In genomic region chr6:129575315-129575714, GRCm38 (mm10) we compare ENCODE assay signal across 16 mouse cellular contexts. TPM values are rescaled to one million over a fixed set of nuclear protein-coding genes. Genes with fewer than 3 reads are reported as not detected.
A peak's percentile ranks its signal among the peaks of the same experiment; 100 is the strongest.
DNase-seq lines count a peak whose midpoint lies in the region; ATAC-seq and TF ChIP-seq lines count a peak whose summit lies in the region.
"Had no signal": no experiment of that assay in that cellular context is flagged by ENCODE, and none has a peak within 500 bp of the region (broad histone marks: within the 10 kb centered on the region; RNA-seq: fewer than 3 reads in every experiment).

No protein-coding gene starts in this region.

- H3K9ac ChIP-seq in MEL (ENCODE audit: control insufficient read depth, low read depth, low read length, poor library complexity, severe bottlenecking): no peak overlapping the region
- H3K9ac ChIP-seq: heart, embryonic 15.5 days; lung, embryonic 15.5 days; midbrain, embryonic 15.5 days had no signal

- peak; percentile 44 for TF ChIP-seq CTCF in left cerebral cortex, adult 2 months (IDR thresholded peaks at IDR 0.05)
- peak in 2 of 3 experiments; percentile 21 to 70; a peak in 2 of 6 replicates for TF ChIP-seq CTCF in MEL (IDR thresholded peaks at IDR 0.05 in 2 of 3, conservative IDR thresholded peaks at IDR 0.05 in 1 of 3; ENCODE audit: control insufficient read depth in 1 of 3, insufficient read depth in 1 of 3, low read depth in 2 of 3, low read length in 3 of 3, poor library complexity in 1 of 3, severe bottlenecking in 1 of 3)

- TF ChIP-seq POLR2A in MEL (IDR thresholded peaks at IDR 0.05; ENCODE audit: control insufficient read depth in 1 of 2, insufficient read depth in 1 of 2, low read depth in 1 of 2, low read length in 2 of 2, poor library complexity in 1 of 2): no peak

- intact Hi-C loops in left cerebral cortex, adult 2 months (cut with DNase I): loop anchor here (2.0 to 10.0 kb wide), 3 partner anchors 1717 to 1849 kb away; partner anchors contain the start of genes Magohb and Styk1
- intact Hi-C loops in left cerebral cortex, postnatal 14 days (cut with DNase I): no loop called here

- DNase-seq in frontal cortex, postnatal 36 days (ENCODE audit: low spot score in 2 of 2): no peak
- no peak for DNase-seq in left cerebral cortex, adult 2 months (ENCODE audit: extremely low spot score in 1 of 2, low spot score in 2 of 2)
- no peak for DNase-seq in left cerebral cortex, postnatal 14 days (ENCODE audit: low spot score in 2 of 2)
- DNase-seq in MEL (ENCODE audit: low read depth, low spot score): peak; percentile 29
- DNase-seq in adrenal gland, postnatal 36 days: no peak
- no peak for DNase-seq in ovary, postnatal 36 days (ENCODE audit: low spot score)
- DNase-seq: cerebellum, adult 9-10 months had no signal

- peak; percentile 81 for ATAC-seq in frontal cortex, adult (ENCODE audit: low TSS enrichment)
- peak; percentile 68 for ATAC-seq in megakaryocyte, adult 5-6 weeks (ENCODE audit: poor library complexity, severe bottlenecking)
- ATAC-seq: midbrain, embryonic 15.5 days had no signal

- H3K36me3 ChIP-seq in MEL (ENCODE audit: control insufficient read depth in 1 of 2, insufficient read depth in 2 of 2, low read length in 2 of 2): no peaks in the 10 kb centered on the region
- H3K36me3 ChIP-seq: forebrain, embryonic 10.5 days; heart, embryonic 15.5 days; lung, embryonic 15.5 days; midbrain, embryonic 15.5 days had no signal

- no peak for TF ChIP-seq EP300 in MEL (IDR thresholded peaks at IDR 0.05; ENCODE audit: low read depth in 1 of 2, low read length in 2 of 2)

- no peaks in the 10 kb centered on the region for H3K79me2 ChIP-seq in MEL (ENCODE audit: control insufficient read depth, insufficient read depth, low read length, poor library complexity)

- no peak overlapping the region for H3K4me3 ChIP-seq in left cerebral cortex, adult 2 months
- no peak overlapping the region for H3K4me3 ChIP-seq in MEL (ENCODE audit: control insufficient read depth in 1 of 2, insufficient read depth in 1 of 2, low read depth in 2 of 2, low read length in 2 of 2)
- H3K4me3 ChIP-seq: forebrain, embryonic 10.5 days; heart, embryonic 15.5 days; lung, embryonic 15.5 days; midbrain, embryonic 15.5 days had no signal

- peak; percentile 84 for TF ChIP-seq RAD21 in MEL (IDR thresholded peaks at IDR 0.05; ENCODE audit: low read depth, low read length)

- peaks cover 0 to 6% of the 10 kb centered on the region in 2 experiments; a peak in 2 of 4 replicates for H3K27me3 ChIP-seq in MEL (ENCODE audit: control insufficient read depth in 1 of 2, insufficient read depth in 2 of 2, low read length in 2 of 2)
- H3K27me3 ChIP-seq: heart, embryonic 15.5 days; lung, embryonic 15.5 days; midbrain, embryonic 15.5 days had no signal

- H3K9me3 ChIP-seq in MEL (replicated peaks; ENCODE audit: insufficient read depth, low read length): no peaks in the 10 kb centered on the region
- H3K9me3 ChIP-seq: forebrain, embryonic 10.5 days; heart, embryonic 15.5 days; lung, embryonic 15.5 days; midbrain, embryonic 15.5 days had no signal

- H3K4me1 ChIP-seq in MEL (ENCODE audit: control insufficient read depth in 1 of 2, insufficient read depth in 2 of 2, low read length in 2 of 2): no peaks in the 10 kb centered on the region
- H3K4me1 ChIP-seq: forebrain, embryonic 10.5 days; heart, embryonic 15.5 days; lung, embryonic 15.5 days; midbrain, embryonic 15.5 days had no signal

- no peak overlapping the region for H3K27ac ChIP-seq in left cerebral cortex, adult 2 months
- no peak overlapping the region for H3K27ac ChIP-seq in MEL (ENCODE audit: control insufficient read depth, low read depth, low read length)
- H3K27ac ChIP-seq: forebrain, embryonic 10.5 days; heart, embryonic 15.5 days; lung, embryonic 15.5 days; midbrain, embryonic 15.5 days had no signal

TF ChIP-seq in MEL, 35 proteins besides CTCF, POLR2A, EP300 and RAD21:
- no peak for TF ChIP-seq RCOR1 (IDR thresholded peaks at IDR 0.05; ENCODE audit: low read depth, low read length)
- peak; percentile 70 for TF ChIP-seq SMC3 (IDR thresholded peaks at IDR 0.05; ENCODE audit: low read depth, low read length)
- TF ChIP-seq ZC3H11A (IDR thresholded peaks at IDR 0.05; ENCODE audit: low read depth, low read length): peak; percentile 70
- TF ChIP-seq MXI1 (IDR thresholded peaks at IDR 0.05; ENCODE audit: low read depth, low read length): no peak
- no peak for TF ChIP-seq ZMIZ1 (IDR thresholded peaks at IDR 0.05; ENCODE audit: low read depth, low read length)

RNA-seq across cellular contexts. Expression of gene Klre1, which starts 2.4 kb away (rescaled TPM):
- total RNA-seq in left cerebral cortex, adult 2 months (2021): not detected
- total RNA-seq in left cerebral cortex, postnatal 14 days (2021): not detected
- total RNA-seq in MEL (2012; rRNA removed): not detected in 2 replicates
- polyA plus RNA-seq in MEL (2012; ENCODE audit: insufficient read depth in 1 of 2, insufficient read length in 2 of 2, low read depth in 1 of 2, low replicate concordance in 2 of 2, missing spikeins in 1 of 2): not detected
- total RNA-seq in megakaryocyte, adult 5-6 weeks (2015): 3.9 and 7.2 TPM in 2 replicates
- total RNA-seq in megakaryocyte, adult 5-6 weeks (2017): 4.1 and 8.3 TPM in 2 replicates
- total RNA-seq in adrenal gland, postnatal 36 days (2021): under 1 TPM in 1 of 2 experiments, not detected in 1; 0.30 TPM
- total RNA-seq: layer of hippocampus, adult 18-20 months had no signal
- polyA plus RNA-seq: embryonic facial prominence, embryonic 11.5 days; forebrain, embryonic 10.5 days; heart, embryonic 15.5 days; limb, embryonic 11.5 days; lung, embryonic 15.5 days; midbrain, embryonic 15.5 days had no signal

RNA-seq across cellular contexts. Expression of gene Klrd1, which starts 16.3 kb away (rescaled TPM):
- total RNA-seq in left cerebral cortex, adult 2 months (2021): not detected
- under 1 TPM in 1 of 2 experiments, not detected in 1; 0.49 TPM for total RNA-seq in left cerebral cortex, postnatal 14 days (2021)
- total RNA-seq in MEL (2012; rRNA removed): not detected in 2 replicates
- polyA plus RNA-seq in MEL (2012; ENCODE audit: insufficient read depth in 1 of 2, insufficient read length in 2 of 2, low read depth in 1 of 2, low replicate concordance in 2 of 2, missing spikeins in 1 of 2): not detected
- 20.4 and 41.6 TPM in 2 replicates for total RNA-seq in megakaryocyte, adult 5-6 weeks (2015)
- 14.1 and 18.1 TPM in 2 replicates for total RNA-seq in megakaryocyte, adult 5-6 weeks (2017)
- not detected for total RNA-seq in adrenal gland, postnatal 36 days (2021)
- total RNA-seq: layer of hippocampus, adult 18-20 months had no signal
- polyA plus RNA-seq: embryonic facial prominence, embryonic 11.5 days; forebrain, embryonic 10.5 days; limb, embryonic 11.5 days; midbrain, embryonic 15.5 days had no signal

RNA-seq across cellular contexts. Expression of gene Gabarapl1, which starts 42.4 kb away (rescaled TPM):
- 100 to 1,000 TPM; 707 to 713 TPM for total RNA-seq in left cerebral cortex, adult 2 months (2021)
- total RNA-seq in left cerebral cortex, postnatal 14 days (2021): 100 to 1,000 TPM; 576 to 580 TPM
- total RNA-seq in MEL (2012; rRNA removed): 61.3 and 65.7 TPM in 2 replicates
- polyA plus RNA-seq in MEL (2012; ENCODE audit: insufficient read depth in 1 of 2, insufficient read length in 2 of 2, low read depth in 1 of 2, low replicate concordance in 2 of 2, missing spikeins in 1 of 2): 10 to 100 TPM in 1 of 2 experiments, not detected in 1; 99.5 TPM
- total RNA-seq in megakaryocyte, adult 5-6 weeks (2015): 5.6 and 7.4 TPM in 2 replicates
- total RNA-seq in megakaryocyte, adult 5-6 weeks (2017): 17.6 and 20.7 TPM in 2 replicates
- 100 to 1,000 TPM; 237 to 286 TPM for total RNA-seq in adrenal gland, postnatal 36 days (2021)

RNA-seq across cellular contexts. Expression of gene Klrk1, which starts 48.3 kb away (rescaled TPM):
- total RNA-seq in left cerebral cortex, adult 2 months (2021): not detected
- total RNA-seq in left cerebral cortex, postnatal 14 days (2021): not detected
- total RNA-seq in MEL (2012; rRNA removed): not detected in 2 replicates
- polyA plus RNA-seq in MEL (2012; ENCODE audit: insufficient read depth in 1 of 2, insufficient read length in 2 of 2, low read depth in 1 of 2, low replicate concordance in 2 of 2, missing spikeins in 1 of 2): not detected
- total RNA-seq in megakaryocyte, adult 5-6 weeks (2015): 22.0 and 28.7 TPM in 2 replicates
- 19.9 and 34.0 TPM in 2 replicates for total RNA-seq in megakaryocyte, adult 5-6 weeks (2017)
- total RNA-seq in adrenal gland, postnatal 36 days (2021): under 1 TPM; 0.10 to 0.72 TPM
- total RNA-seq: layer of hippocampus, adult 18-20 months had no signal
- polyA plus RNA-seq: embryonic facial prominence, embryonic 11.5 days; limb, embryonic 11.5 days had no signal

Comparison
In these comparisons a context has a peak if more than half of its experiments do, and no peak if none do; other contexts are left out.
1. RNA of gene Klrd1, which starts 16.3 kb away (total RNA-seq): 14.1 to 41.6 TPM in megakaryocyte, adult 5-6 weeks; 0.49 TPM in left cerebral cortex, postnatal 14 days, not detected in adrenal gland, postnatal 36 days, not detected in left cerebral cortex, adult 2 months and not detected in MEL; every median in the first group is over 10 times any median in the second.